Mouse (Mus musculus): Measurements from ENCODE around the gene Tnrc6b.

DNA sequence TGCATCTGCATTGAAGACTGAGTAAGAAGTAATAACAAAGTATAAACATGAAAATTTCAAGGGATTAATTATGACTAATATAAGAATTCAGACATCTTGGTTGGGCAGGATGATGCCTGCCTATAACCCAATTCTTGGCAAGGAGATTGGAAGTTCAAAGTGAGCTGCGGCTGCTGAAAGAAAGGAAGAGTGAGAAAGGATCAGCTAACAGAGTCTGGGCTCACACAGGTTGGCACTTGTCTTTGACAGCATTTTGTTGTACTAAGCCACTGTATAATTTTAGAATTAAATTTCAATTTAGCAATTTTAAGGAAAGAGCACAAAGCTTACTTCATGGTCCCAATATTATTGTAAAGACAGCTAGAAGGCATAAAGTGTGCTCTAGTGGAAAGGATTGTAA, 150.2 kb downstream of the Tnrc6b start:
- no peak for TF ChIP-seq POLR2A (IDR thresholded peaks at IDR 0.05; ENCODE audit: control insufficient read depth in 1 of 2, insufficient read depth in 1 of 2, low read depth in 1 of 2, low read length in 2 of 2, poor library complexity in 1 of 2)
- no peak for TF ChIP-seq HCFC1 (IDR thresholded peaks at IDR 0.05; ENCODE audit: low read depth, low read length)
- TF ChIP-seq CTCF (IDR thresholded peaks at IDR 0.05 in 2 of 3, conservative IDR thresholded peaks at IDR 0.05 in 1 of 3; ENCODE audit: control insufficient read depth in 1 of 3, insufficient read depth in 1 of 3, low read depth in 2 of 3, low read length in 3 of 3, poor library complexity in 1 of 3, severe bottlenecking in 1 of 3) = no peak
- TF ChIP-seq ZKSCAN1 (IDR thresholded peaks at IDR 0.05; ENCODE audit: low read depth, low read length) = no peak

Measured in MEL (cell line).